Mouse (Mus musculus) midbrain, postnatal 0 days (tissue): ENCODE data around the gene Cmtm8. TPM values are rescaled to one million over a fixed set of nuclear protein-coding genes. Genes with fewer than 3 reads are reported as not detected.

ENCODE experiments used
- ATAC-seq: fragments of 200-750 bp; cut with Nextera tagmentation; 2 replicates; pipeline ENCODE4 v1.8.0; 2017; ENCODE audit warnings: moderate number of reproducible peaks, mild to moderate bottlenecking, moderate TSS enrichment, moderate library complexity; ENCODE audit not compliant: low FRiP score
- DNase-seq: peaks from one replicate; pipeline ENCODE4 v3.0.0-alpha.2; 2015; ENCODE audit warnings: low spot score
- H3K27ac ChIP-seq: fragments of 300-500 bp; sonication (generic); 2 replicates; pipeline ENCODE4 v1.5.1; 2014; ENCODE audit warnings: low read depth, mild to moderate bottlenecking, low read length, mixed read lengths
- H3K27me3 ChIP-seq: fragments of 300-500 bp; sonication (generic); 2 replicates; pipeline ENCODE4 v1.6.1; 2014; ENCODE audit warnings: low read length, control low read depth, mixed read lengths; ENCODE audit not compliant: insufficient read depth
- H3K36me3 ChIP-seq: fragments of 300-500 bp; sonication (generic); 2 replicates; pipeline ENCODE4 v1.6.1; 2014; ENCODE audit warnings: low read length, control low read depth, mixed read lengths; ENCODE audit not compliant: insufficient read depth
- H3K4me1 ChIP-seq: fragments of 300-500 bp; sonication (generic); 2 replicates; pipeline ENCODE4 v1.6.1; 2014; ENCODE audit warnings: mild to moderate bottlenecking, control low read depth, antibody characterized with exemption, low read length, mixed read lengths; ENCODE audit not compliant: insufficient read depth
- H3K4me2 ChIP-seq: fragments of 300-500 bp; sonication (generic); 2 replicates; pipeline ENCODE4 v1.6.1; 2014; ENCODE audit warnings: low read depth, mild to moderate bottlenecking, low read length, mixed read lengths; ENCODE audit not compliant: poor library complexity, severe bottlenecking
- H3K4me3 ChIP-seq: fragments of 300-500 bp; sonication (generic); 2 replicates; pipeline ENCODE4 v1.5.1; 2014; ENCODE audit warnings: low read depth, mild to moderate bottlenecking, low read length, moderate library complexity
- H3K9ac ChIP-seq: fragments of 300-500 bp; sonication (generic); replicated peaks from 2 replicates; pipeline ENCODE4 v1.6.1; 2014; ENCODE audit warnings: mild to moderate bottlenecking, low read length, moderate library complexity, mixed read lengths; ENCODE audit not compliant: poor library complexity, severe bottlenecking
- H3K9me3 ChIP-seq: fragments of 300-500 bp; sonication (generic); 2 replicates; pipeline ENCODE4 v1.6.1; 2016; ENCODE audit warnings: low read length, control low read depth
- CTCF ChIP-seq: IDR thresholded peaks from 2 replicates; pipeline ENCODE4 v1.5.1; 2016; ENCODE audit warnings: antibody characterized with exemption, mild to moderate bottlenecking
- WGBS: fragments of 180-500 bp; shearing (Covaris S2); extraction: QIAGEN DNeasy Blood & Tissue Kit; methylation state at CpG from one replicate; pipeline ENCODE4 v1.1.7; 2014; 5-methylcytosine and 5-hydroxymethylcytosine counted together
- polyA plus RNA-seq: library from polyadenylated mRNA; unstranded; fragments of >200 nt; fragmentation: Nextera tagmentation; extraction: Ambion mirVana; gene quantifications from 2 replicates; pipeline ENCODE4 v1.2.1, GENCODE M21; 2015
- total RNA-seq: library from RNA; depleted of rRNA; stranded (reverse); fragments of >200 nt; gene quantifications from 2 replicates; pipeline ENCODE4 v1.2.3, GENCODE M21; 2014

The Cmtm8 gene
- total and polyA plus RNA-seq, 2 experiments from 2014 or later = 1.1 to 6.4 TPM

- Histone ChIP-seq H3K4me3 (peak overlapping the region; percentile 63), H3K36me3 (no peaks in the 10 kb centered on the region), H3K9ac (peak overlapping the region; percentile 56), H3K27me3 (peaks cover 17% of the 10 kb centered on the region; the same call in 1 of the 2 replicates), H3K9me3 (no peaks in the 10 kb centered on the region), H3K27ac (0 out of 2 replicates have a peak overlapping the region, but pooled peaks have one; percentile 26), H3K4me1 (no peaks in the 10 kb centered on the region), H3K4me2 (peak overlapping the region; percentile 100)
- no peak for TF ChIP-seq CTCF
- WGBS = under 1% methylated on average over 40 of the region's 40 CpGs
- ATAC-seq (no peak), DNase-seq (no peak)
These were observed 331 bp downstream of the Cmtm8 start for GRCm38 (mm10) chr9:114843634-114844016.

DNA sequence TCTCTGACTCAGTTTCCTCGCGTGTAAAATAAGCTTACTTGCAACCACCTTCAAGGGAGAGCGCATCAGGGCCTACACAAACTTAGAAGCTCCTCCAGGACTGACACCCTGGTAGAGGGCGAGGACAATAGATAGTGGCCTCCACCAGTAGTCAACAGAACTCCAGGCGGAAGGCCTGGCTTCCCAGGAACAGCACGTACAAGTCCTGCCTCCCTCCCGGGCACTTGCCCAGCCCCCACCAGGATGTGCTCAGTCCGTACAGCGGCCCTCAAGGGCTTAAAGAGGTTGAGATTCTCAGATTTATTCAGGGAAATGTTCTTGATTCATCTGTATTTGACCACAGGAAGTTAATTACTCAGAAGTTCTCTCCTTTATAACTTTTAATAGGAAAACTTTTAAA, 1.1 kb downstream of the Cmtm8 start:
- Histone ChIP-seq H3K4me1 (no peaks in the 10 kb centered on the region), H3K36me3 (no peaks in the 10 kb centered on the region), H3K27ac (no peak overlapping the region), H3K4me2 (no peak overlapping the region), H3K4me3 (no peak overlapping the region), H3K27me3 (peaks cover 17% of the 10 kb centered on the region; the same call in 1 of the 2 replicates), H3K9ac (no peak overlapping the region), H3K9me3 (no peaks in the 10 kb centered on the region)
- DNase-seq (no peak), ATAC-seq (no peak)
- TF ChIP-seq CTCF = no peak
- 37% methylated on average over 9 of the region's 9 CpGs for WGBS

- Histone ChIP-seq H3K4me3 (no peak overlapping the region), H3K4me2 (no peak overlapping the region), H3K4me1 (no peaks in the 10 kb centered on the region), H3K27me3 (peaks cover 17% of the 10 kb centered on the region; the same call in 1 of the 2 replicates), H3K27ac (no peak overlapping the region), H3K36me3 (no peaks in the 10 kb centered on the region), H3K9ac (no peak overlapping the region), H3K9me3 (no peaks in the 10 kb centered on the region)
- WGBS = 81% methylated on average over 7 of the region's 7 CpGs
- DNase-seq (no peak), ATAC-seq (no peak)
- no peak for TF ChIP-seq CTCF
These were observed 1.7 kb downstream of the Cmtm8 start for GRCm38 (mm10) chr9:114842269-114842668.

DNA sequence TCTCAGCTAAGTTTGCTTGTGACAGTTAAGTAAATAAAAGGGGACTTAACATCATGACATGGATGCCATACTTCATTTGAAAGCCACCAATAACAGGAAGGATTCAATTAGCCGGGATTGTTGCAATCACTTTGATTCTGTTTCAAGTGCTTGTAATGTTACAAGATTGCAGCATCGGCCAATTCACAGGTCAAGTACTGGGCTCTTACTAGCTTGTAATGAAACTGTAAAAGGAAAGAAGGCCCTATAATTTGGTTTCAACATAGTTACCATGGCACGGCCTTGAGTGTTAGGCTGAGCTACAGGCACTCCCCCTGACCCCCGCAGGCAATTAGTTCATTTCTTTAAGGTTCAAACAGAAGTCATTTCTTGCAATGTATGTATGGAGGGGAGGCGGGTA, 5.1 kb downstream of the Cmtm8 start:
- no peak overlapping the region for H3K4me2 ChIP-seq
- no peak for TF ChIP-seq CTCF
- no peak overlapping the region for H3K4me3 ChIP-seq
- ATAC-seq = no peak
- H3K9ac ChIP-seq = no peak overlapping the region
- no peaks in the 10 kb centered on the region for H3K36me3 ChIP-seq
- WGBS = 90% methylated on average over 5 of the region's 5 CpGs
- H3K27me3 ChIP-seq = peaks cover 8% of the 10 kb centered on the region; the same call in 1 of the 2 replicates
- H3K27ac ChIP-seq = no peak overlapping the region
- no peak for DNase-seq
- no peaks in the 10 kb centered on the region for H3K4me1 ChIP-seq
- no peaks in the 10 kb centered on the region for H3K9me3 ChIP-seq

DNA sequence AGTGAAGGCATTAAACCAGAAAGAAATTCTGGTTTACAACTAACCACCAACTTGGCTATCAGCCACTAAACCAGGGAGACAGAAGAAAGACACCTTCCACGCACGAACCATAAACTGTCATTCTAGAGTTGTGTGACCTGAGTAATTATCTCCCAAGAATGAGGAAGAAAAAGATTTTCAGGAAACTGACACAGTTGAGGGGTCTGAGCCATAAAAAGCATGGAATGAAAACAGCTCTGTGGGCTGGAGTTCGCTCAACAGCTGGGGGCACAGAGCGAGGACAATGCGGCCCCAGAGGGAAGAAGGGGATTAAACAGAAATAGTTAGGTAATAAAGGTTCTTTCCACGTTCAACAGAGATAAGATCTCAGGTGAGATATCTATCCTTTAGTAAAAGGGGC, 12.4 kb downstream of the Cmtm8 start:
- TF ChIP-seq CTCF = no peak
- Histone ChIP-seq H3K36me3 (no peaks in the 10 kb centered on the region), H3K9ac (no peak overlapping the region), H3K9me3 (no peaks in the 10 kb centered on the region), H3K27me3 (no peaks in the 10 kb centered on the region), H3K27ac (no peak overlapping the region), H3K4me2 (no peak overlapping the region), H3K4me1 (no peaks in the 10 kb centered on the region), H3K4me3 (no peak overlapping the region)
- ATAC-seq (no peak), DNase-seq (no peak)
- 58% methylated on average over 6 of the region's 6 CpGs for WGBS

GRCm38 (mm10) chr9:114830351-114830750, 13.6 kb downstream of the Cmtm8 start:
- Histone ChIP-seq H3K9ac (no peak overlapping the region), H3K36me3 (no peaks in the 10 kb centered on the region), H3K4me1 (no peaks in the 10 kb centered on the region), H3K9me3 (no peaks in the 10 kb centered on the region), H3K27ac (no peak overlapping the region), H3K4me2 (no peak overlapping the region), H3K4me3 (no peak overlapping the region), H3K27me3 (no peaks in the 10 kb centered on the region)
- TF ChIP-seq CTCF = no peak
- DNase-seq (no peak), ATAC-seq (no peak)
- WGBS = 45% methylated on average over 7 of the region's 7 CpGs
